Mouse (Mus musculus) lung, embryonic 14.5 days (tissue): ENCODE results near the gene Rita1. TPM values are rescaled to one million over a fixed set of nuclear protein-coding genes. Genes with fewer than 3 reads are reported as not detected.

Experiments used
- ATAC-seq: fragments of 200-750 bp; cut with Nextera tagmentation; 2 replicates; pipeline ENCODE4 v1.8.0; 2017; ENCODE audit warnings: mild to moderate bottlenecking, moderate TSS enrichment, moderate library complexity; ENCODE audit not compliant: insufficient read depth
- DNase-seq: peaks from one replicate; pipeline ENCODE4 v3.0.0-alpha.2; 2015
- H3K27ac ChIP-seq: fragments of 300-500 bp; sonication (generic); 2 replicates; pipeline ENCODE4 v1.5.1; 2014; ENCODE audit warnings: low read depth, mild to moderate bottlenecking, moderate library complexity
- H3K27me3 ChIP-seq: fragments of 300-500 bp; sonication (generic); 2 replicates; pipeline ENCODE4 v1.6.1; 2014; ENCODE audit warnings: low read length, control low read depth; ENCODE audit not compliant: insufficient read depth
- H3K36me3 ChIP-seq: fragments of 300-500 bp; sonication (generic); 2 replicates; pipeline ENCODE4 v1.6.1; 2014; ENCODE audit warnings: control low read depth; ENCODE audit not compliant: insufficient read depth
- H3K4me1 ChIP-seq: fragments of 300-500 bp; sonication (generic); 2 replicates; pipeline ENCODE4 v1.6.1; 2014; ENCODE audit warnings: antibody characterized with exemption, control low read depth; ENCODE audit not compliant: insufficient read depth
- H3K4me2 ChIP-seq: fragments of 300-500 bp; sonication (generic); 2 replicates; pipeline ENCODE4 v1.6.1; 2014; ENCODE audit warnings: mild to moderate bottlenecking
- H3K4me3 ChIP-seq: fragments of 300-500 bp; sonication (generic); 2 replicates; pipeline ENCODE4 v1.5.1; 2014; ENCODE audit warnings: low read depth, low read length
- H3K9ac ChIP-seq: fragments of 300-500 bp; sonication (generic); 2 replicates; pipeline ENCODE4 v1.6.1; 2014
- H3K9me3 ChIP-seq: fragments of 300-500 bp; sonication (generic); 2 replicates; pipeline ENCODE4 v1.6.1; 2016; ENCODE audit warnings: low read depth, low read length, control low read depth
- CTCF ChIP-seq: IDR thresholded peaks from 2 replicates; pipeline ENCODE4 v1.5.1; 2016; ENCODE audit warnings: antibody characterized with exemption, low read depth
- WGBS: fragments of 180-500 bp; shearing (Covaris S2); extraction: QIAGEN DNeasy Blood & Tissue Kit; methylation state at CpG from one replicate; pipeline ENCODE4 v1.1.7; 2014; 5-methylcytosine and 5-hydroxymethylcytosine counted together
- polyA plus RNA-seq: library from polyadenylated mRNA; unstranded; fragments of >200 nt; fragmentation: Nextera tagmentation; extraction: Ambion mirVana; gene quantifications from 2 replicates; pipeline ENCODE4 v1.2.1, GENCODE M21; 2014

The Rita1 gene
- polyA plus RNA-seq, 1 experiment from 2014 or later, result 9.5 TPM

DNA sequence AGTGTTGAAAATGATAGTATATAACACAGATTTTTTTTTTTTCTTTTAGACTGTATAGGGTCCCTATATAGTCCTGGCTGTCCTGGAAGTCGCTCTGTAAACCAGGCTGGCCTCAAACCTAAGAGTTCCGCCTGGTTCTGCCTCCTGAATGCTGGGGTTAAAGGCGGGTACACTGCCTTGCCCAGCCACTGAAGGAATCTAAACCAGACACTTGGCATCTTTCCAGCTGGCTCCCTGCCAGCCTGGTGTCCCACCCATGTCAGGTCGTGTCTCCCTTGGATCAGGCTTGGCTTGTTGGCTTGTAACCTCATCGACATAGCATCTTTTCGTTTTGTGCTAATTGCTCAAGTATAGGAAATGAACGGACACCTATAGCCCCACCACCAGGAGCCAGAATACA, 16.2 kb upstream of the Rita1 start:
- DNase-seq, result peak; percentile 60
- ATAC-seq, result no peak
- no peak overlapping the region for H3K4me3 ChIP-seq
- H3K4me1 ChIP-seq, result no peaks in the 10 kb centered on the region
- H3K9ac ChIP-seq, result no peak overlapping the region
- H3K27ac ChIP-seq, result no peak overlapping the region
- H3K36me3 ChIP-seq, result peaks cover 45% of the 10 kb centered on the region
- no peaks in the 10 kb centered on the region; the same call in 1 of the 2 replicates for H3K9me3 ChIP-seq
- 0 out of 2 replicates have a peak, but pooled peaks have one; percentile 5 for TF ChIP-seq CTCF
- no peak overlapping the region for H3K4me2 ChIP-seq
- H3K27me3 ChIP-seq, result peaks cover 6% of the 10 kb centered on the region; the same call in 1 of the 2 replicates
- WGBS, result 47% methylated on average over 7 of the region's 7 CpGs

DNA sequence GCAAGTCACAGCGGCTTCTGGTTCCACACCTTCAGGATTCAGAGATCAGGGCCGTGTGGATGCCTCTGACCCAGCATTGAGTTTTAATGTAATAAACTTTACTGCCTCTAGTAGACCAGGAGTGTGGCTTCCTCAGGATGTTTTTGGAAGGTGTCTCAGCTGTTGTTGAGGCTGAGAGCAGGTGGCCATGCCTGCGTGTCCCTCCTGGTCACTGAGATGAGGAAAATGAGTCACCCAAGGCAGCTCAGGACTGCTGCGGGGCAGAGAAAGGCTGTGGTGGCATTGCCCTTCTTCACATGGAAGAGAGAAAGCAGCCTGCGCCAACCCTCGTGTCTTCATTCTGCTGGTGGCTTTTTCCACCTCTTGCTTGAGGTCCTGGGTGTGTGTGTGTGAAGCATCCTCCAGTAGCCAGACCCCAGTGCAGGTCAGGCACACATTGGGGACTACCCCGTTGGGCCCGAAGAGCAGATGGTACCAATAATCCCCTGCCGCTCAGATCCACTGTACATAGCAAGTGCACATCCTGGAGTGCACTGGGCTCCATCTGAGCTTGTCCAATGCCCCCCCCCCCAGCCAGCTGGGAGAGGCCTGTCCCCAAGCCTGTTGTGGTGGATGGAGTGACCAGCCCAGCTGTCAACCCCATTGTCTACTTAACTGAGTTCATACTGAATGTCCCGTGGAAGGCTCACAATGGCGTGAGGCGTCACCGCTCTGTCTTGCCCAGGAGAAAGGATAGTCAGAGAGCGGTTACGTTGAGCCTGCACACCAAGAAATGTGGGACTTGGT, 15.3 kb upstream of the Rita1 start:
- no peaks in the 10 kb centered on the region; the same call in 1 of the 2 replicates for H3K9me3 ChIP-seq
- ATAC-seq, result no peak
- DNase-seq, result no peak
- H3K4me1 ChIP-seq, result no peaks in the 10 kb centered on the region
- peaks cover 54% of the 10 kb centered on the region for H3K36me3 ChIP-seq
- H3K9ac ChIP-seq, result no peak overlapping the region
- H3K27me3 ChIP-seq, result peaks cover 6% of the 10 kb centered on the region; the same call in 1 of the 2 replicates
- no peak for TF ChIP-seq CTCF
- H3K4me2 ChIP-seq, result no peak overlapping the region
- no peak overlapping the region for H3K4me3 ChIP-seq
- no peak overlapping the region for H3K27ac ChIP-seq
- 88% methylated on average over 15 of the region's 15 CpGs for WGBS

DNA sequence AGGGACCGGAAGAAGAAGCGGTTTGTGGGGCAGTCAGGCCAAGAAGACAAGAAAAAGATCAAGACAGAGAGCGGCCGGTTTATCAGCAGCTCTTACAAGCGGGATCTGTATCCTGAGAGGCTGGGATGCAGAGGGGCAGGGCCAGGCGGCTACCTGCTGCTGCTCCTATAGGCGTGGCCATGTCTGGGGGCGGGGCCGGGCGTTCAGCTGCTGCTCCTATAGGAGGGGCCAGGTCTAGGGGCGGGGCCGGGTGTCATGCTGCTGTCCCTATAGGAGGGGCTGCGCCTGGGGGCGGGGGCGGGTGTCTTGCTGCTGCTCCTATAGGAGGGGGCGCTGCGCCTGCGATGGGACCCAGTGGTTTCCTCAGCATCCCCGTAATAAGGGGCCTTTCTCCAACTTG, 14.0 kb upstream of the Rita1 start:
- no peak overlapping the region for H3K4me3 ChIP-seq
- H3K36me3 ChIP-seq, result peaks cover 67% of the 10 kb centered on the region
- H3K27ac ChIP-seq, result no peak overlapping the region
- 33% methylated on average over 19 of the region's 19 CpGs for WGBS
- no peak for TF ChIP-seq CTCF
- H3K9ac ChIP-seq, result no peak overlapping the region
- peaks cover 6% of the 10 kb centered on the region; the same call in 1 of the 2 replicates for H3K27me3 ChIP-seq
- no peak overlapping the region for H3K4me2 ChIP-seq
- peak; percentile 15; the same call in 1 of the 2 replicates for ATAC-seq
- DNase-seq, result no peak
- H3K9me3 ChIP-seq, result no peaks in the 10 kb centered on the region
- H3K4me1 ChIP-seq, result no peaks in the 10 kb centered on the region

DNA sequence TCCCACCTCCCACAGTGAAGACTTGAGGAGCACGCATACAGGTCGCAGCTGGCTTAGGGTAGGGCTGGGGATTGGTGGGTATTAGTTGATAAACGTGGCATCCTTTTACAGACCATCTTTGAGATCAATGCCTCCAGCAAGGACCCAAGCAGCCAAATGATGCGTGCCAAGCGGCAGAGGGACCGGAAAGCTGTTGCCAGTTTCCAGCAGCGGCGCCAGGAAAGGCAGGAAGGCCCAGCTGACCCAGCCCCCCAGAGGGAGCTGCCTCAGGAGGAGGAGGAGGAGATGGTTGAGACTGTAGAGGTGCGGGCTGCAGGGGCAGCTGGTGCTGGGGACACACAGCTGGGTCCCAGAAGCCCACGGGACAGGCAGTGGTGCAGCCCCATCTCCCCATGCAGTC, 12.0 kb upstream of the Rita1 start:
- H3K4me2 ChIP-seq, result no peak overlapping the region
- peaks cover 87% of the 10 kb centered on the region for H3K36me3 ChIP-seq
- H3K27ac ChIP-seq, result no peak overlapping the region
- H3K9me3 ChIP-seq, result no peaks in the 10 kb centered on the region
- DNase-seq (no peak), ATAC-seq (no peak)
- 84% methylated on average over 10 of the region's 10 CpGs for WGBS
- H3K9ac ChIP-seq, result no peak overlapping the region
- H3K4me1 ChIP-seq, result no peaks in the 10 kb centered on the region
- H3K4me3 ChIP-seq, result no peak overlapping the region
- TF ChIP-seq CTCF, result no peak
- no peaks in the 10 kb centered on the region for H3K27me3 ChIP-seq

DNA sequence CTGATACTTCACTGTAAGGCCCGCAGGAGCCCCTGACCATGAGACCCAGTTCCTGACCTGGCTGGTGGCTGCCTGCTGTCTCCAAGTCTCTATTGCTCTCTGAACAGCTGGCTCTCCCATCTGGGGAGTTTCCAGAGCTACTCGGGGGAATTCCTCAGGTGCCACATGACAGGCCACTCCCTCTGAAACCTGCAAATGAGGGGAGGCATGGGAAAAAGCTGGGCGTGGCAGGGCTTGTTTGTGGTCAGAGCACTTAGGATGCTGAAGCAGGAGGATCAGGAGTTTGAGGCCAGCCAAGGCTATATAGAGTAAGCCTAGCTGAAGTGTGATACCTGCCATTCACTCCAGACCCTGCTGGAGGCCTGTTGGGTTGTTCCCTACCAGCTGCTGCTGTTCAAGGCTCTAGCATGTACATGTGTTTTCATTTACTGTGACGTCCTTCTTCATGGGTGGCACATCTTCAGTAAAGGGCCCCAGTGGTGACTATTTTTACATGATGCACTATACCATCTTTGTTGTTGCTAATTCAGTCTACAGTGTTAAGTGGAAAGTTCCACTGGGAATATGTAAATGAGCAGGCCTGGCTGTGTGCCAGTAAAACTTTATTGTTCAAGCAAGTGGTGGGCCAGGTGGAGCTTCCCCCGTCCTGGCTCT, 9.9 kb upstream of the Rita1 start:
- DNase-seq (peak; percentile 33), ATAC-seq (no peak)
- no peaks in the 10 kb centered on the region for H3K9me3 ChIP-seq
- H3K4me3 ChIP-seq, result no peak overlapping the region
- no peak overlapping the region for H3K27ac ChIP-seq
- H3K36me3 ChIP-seq, result peaks cover 98% of the 10 kb centered on the region
- H3K4me1 ChIP-seq, result no peaks in the 10 kb centered on the region
- H3K4me2 ChIP-seq, result no peak overlapping the region
- H3K9ac ChIP-seq, result no peak overlapping the region
- 73% methylated on average over 5 of the region's 5 CpGs for WGBS
- H3K27me3 ChIP-seq, result no peaks in the 10 kb centered on the region
- TF ChIP-seq CTCF, result no peak

DNA sequence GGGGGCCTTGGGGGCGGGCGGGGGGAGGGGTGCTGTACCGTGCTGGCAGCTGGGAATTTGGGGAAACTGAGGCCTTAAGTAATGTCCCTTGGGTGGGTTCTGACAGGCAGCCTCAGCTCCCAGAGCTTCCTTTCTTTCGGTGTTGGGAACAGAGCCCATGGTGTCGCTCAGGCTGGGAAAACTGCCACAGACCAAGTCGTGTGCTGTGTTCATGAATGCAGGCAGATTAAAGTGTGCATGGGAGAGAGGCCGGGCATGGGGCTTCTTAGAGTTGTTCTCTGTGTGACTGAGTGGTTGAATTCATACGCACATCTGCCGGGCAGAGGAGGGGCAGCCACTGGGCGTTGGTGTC, 9.4 kb upstream of the Rita1 start:
- no peak for DNase-seq
- TF ChIP-seq CTCF, result no peak
- no peaks in the 10 kb centered on the region for H3K9me3 ChIP-seq
- no peak for ATAC-seq
- no peak overlapping the region for H3K4me2 ChIP-seq
- H3K4me3 ChIP-seq, result no peak overlapping the region
- H3K9ac ChIP-seq, result no peak overlapping the region
- peaks cover 98% of the 10 kb centered on the region for H3K36me3 ChIP-seq
- no peaks in the 10 kb centered on the region for H3K4me1 ChIP-seq
- no peaks in the 10 kb centered on the region for H3K27me3 ChIP-seq
- H3K27ac ChIP-seq, result no peak overlapping the region
- WGBS, result 87% methylated on average over 10 of the region's 10 CpGs

DNA sequence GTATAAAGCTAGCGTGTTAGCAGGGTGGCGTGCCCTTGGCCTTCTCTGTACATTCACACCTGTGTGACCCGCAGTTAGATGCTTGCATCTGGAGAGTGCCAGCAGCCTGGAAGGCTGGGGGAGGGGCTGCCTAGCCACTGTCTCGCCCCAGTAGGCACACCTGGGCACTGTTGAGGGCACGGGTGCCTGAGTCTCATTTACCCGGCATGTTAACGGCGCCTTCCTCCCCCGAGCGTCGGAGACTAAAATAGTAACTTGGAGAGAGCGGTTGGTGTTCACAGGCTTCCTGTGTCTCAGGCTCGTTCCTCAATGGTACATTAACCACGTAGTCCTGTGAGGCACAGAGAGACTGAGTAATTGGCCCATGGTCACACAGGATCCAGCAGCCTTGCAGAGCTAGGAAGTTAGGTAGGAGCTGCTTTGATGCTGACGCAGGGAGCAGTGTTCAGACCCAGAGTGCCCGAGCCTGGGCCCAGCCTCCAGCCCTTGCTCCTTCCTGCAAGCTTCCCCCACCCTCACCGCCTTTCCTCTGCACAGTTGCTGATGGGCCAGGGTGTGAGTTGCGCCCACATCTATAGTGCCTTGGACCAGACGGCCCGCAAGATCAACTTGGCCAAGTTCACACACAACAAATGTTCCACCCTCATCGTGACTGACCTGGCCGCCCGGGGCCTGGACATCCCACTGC, 8.8 kb upstream of the Rita1 start:
- TF ChIP-seq CTCF, result no peak
- Histone ChIP-seq H3K4me3 (no peak overlapping the region), H3K36me3 (peaks cover 93% of the 10 kb centered on the region), H3K27me3 (no peaks in the 10 kb centered on the region), H3K4me2 (no peak overlapping the region), H3K4me1 (no peaks in the 10 kb centered on the region), H3K9ac (no peak overlapping the region), H3K27ac (no peak overlapping the region), H3K9me3 (no peaks in the 10 kb centered on the region)
- DNase-seq (no peak), ATAC-seq (no peak)
- 89% methylated on average over 23 of the region's 23 CpGs for WGBS
